Mouse (Mus musculus) thymus, postnatal 0 days (tissue): ENCODE measurements around the gene Oat. TPM values are rescaled to one million over a fixed set of nuclear protein-coding genes. Genes with fewer than 3 reads are reported as not detected.

Experiments used
- DNase-seq: peaks from one replicate; pipeline ENCODE4 v3.0.0-alpha.2; 2015; ENCODE audit warnings: low spot score
- polyA plus RNA-seq: library from polyadenylated mRNA; unstranded; fragments of >200 nt; fragmentation: Nextera tagmentation; extraction: Ambion mirVana; gene quantifications from 2 replicates; pipeline ENCODE4 v1.2.1, GENCODE M21; 2015

The Oat gene
- polyA plus RNA-seq = 109 and 111 TPM in 2 replicates

DNA sequence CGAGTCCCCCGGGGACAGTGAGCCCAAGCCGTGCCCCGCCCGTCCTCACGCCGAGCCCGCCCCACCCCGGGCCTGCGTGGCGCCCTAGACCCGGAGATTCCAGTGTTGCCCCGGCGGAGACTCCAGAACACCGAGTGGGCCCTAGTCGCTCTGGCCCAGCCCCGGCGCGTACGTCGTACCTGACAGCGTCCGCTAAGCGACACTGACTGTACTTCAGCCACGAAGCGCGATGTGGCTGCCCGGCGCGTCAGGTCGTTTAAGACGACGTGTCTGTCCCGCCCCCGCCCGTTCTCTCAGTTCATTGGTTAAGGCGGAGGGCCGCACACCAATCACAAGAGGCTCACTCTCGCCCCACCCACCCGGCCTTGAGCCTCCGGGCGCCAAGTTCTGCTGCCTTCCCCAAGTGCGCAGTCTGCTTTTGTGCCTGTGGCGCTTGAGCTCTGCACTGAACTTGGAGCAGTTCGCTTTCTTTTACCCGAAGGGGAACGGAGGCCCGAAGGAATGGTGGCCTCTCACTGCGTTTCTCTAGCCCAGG, at the start of gene Oat:
Gene Oat, minus strand, starts transcription at position 283 of the 535 bp plus-strand sequence.
- DNase-seq = peak; percentile 97

DNA sequence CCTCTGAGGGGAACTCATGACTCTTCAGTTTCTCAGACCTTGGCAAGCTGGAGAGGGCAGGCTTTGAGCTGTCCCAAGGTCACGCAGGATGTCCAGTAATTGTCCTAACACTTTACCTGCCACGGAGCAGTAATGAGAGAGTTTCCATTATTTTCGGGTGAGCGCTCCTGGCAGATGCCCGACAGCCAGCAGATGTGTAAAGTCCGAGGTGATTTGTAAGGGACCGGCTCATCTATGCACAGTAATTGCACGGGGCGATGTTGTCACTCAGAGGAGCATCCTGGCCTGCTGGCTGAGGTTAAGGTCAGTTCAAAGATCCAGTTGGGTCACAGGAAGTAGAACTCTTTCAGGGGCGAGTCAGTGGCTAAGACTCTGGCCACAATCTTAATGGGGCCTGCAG, 48.0 kb upstream of the Oat start:
- DNase-seq = no peak

DNA sequence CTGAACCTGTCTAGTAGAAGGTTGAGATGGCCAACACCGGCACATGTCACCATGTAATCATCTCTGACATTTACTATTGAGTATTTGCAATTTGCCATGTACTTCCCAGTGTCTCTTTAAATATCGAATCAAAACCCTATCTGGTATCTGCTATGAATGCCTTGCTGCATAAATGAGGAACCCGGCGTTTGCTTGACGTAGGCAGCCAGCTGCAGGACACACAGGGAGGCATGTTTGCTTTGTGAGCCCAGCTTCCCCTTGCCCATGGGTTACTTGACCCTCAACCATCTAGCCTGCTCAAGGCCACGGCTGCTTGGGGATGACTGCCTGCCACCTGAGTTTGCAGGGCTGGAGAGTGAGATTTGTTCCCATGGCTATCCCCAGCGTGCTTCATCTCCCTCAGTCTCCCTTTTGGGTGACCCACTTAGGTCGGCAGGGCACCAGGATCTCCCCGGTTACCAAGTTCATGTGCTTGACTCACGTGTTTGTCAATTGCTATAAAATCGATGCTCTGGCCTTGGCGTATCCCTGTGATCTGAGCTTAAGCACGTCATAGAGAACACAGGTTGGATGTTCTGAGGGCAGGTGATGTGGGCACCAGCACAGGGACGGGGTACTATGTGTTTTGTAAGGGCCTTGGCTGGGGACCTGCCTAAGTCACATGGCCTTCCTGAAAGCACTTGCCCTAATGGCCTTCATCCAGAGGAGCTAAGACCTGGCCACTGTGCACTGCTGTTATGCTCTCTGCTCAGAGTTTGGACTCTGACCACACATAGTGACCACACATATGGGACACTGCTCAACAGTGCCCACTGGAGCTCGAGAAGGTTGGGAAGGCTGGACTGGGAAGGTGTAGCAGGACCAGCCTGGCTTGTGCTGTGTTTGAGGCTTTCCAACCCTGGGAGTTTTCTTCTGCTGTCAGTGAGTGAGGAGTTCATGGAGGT, 44.0 kb upstream of the Oat start:
- DNase-seq = no peak

DNA sequence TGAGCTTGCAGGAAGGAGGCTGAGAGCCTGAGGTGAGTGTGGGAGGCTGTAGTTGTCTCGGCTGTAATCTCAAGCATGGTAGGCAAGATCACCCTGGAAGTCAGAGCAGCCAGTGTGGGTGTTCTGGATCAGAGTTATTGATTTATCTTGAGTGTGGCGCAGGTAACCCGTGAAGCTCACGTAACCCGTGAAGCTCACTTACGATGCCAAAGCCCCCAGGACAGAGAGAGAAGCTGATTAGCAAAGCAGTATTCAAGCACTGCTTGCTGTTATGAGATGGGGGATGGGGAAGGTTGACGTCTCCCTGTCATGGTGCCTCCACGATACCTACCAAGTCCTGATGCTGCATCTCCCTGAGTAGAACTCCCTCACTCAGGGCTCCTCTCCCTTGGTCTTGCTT, 43.4 kb upstream of the Oat start:
- no peak for DNase-seq

DNA sequence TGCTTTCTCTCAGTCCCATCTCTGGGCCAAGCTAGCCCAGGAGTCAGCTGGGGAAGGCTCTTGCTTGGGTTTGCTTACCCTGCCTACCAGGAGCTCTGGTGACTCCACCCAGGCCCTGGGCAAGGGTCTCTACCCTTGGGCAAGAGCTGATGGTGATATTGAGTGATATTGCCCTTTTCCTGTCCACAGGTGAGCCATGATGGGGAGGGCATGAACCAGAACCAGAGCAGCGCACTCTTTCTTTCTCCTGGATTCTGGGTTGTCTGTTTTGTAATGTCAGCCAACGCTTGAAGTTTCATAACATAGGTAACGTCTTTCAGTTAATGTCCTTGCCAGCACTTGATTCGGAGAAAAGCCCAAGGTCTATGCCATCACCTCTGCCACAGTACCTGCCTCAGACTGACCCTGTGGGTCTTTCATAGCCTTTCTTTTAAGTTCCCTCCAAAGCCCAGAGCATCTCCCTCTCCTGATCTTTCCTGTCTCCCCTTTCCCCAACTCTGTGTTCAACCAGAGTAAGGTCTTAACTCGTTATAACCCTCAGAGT, 40.9 kb upstream of the Oat start:
- no peak for DNase-seq

DNA sequence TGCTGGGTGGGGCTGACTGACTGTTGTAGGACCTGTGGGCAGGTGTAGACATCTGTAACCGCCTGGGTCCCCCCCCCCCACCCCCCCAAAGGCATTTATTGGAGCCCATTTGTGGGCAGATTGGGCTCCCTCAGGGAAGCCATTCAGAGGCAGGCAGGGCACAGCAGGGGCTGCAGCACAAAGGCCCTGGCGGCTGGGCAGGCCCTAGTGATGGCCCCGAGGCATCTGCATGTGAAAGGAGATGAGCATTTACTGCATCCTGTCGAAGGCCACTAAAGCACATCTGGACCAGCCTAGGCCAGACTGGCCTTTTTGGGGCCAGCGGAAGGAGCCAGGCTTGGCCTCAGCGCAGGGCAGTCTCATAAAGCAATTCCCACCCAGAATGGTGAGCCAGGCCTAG, 40.2 kb upstream of the Oat start:
- DNase-seq = no peak

DNA sequence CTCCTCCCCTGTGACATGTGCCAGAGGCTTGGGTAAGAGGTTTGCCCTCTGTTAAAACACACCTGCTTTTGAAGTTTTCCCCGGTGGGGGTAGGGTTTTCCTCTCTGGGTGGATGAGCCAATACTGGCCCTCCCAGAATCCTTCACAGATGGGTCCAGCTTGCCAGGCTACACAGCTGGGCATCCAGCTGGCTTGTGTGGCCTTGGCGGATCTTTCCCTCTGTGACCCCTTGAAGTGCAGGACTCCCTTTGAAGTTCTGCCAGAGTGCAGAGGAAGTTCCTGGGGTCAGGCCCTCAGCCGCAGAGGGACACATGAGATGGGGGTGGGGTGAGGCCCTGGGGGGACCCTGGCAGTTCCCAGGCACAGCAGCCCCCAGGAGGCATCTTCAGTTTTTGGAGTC, 39.1 kb upstream of the Oat start:
- DNase-seq = no peak

DNA sequence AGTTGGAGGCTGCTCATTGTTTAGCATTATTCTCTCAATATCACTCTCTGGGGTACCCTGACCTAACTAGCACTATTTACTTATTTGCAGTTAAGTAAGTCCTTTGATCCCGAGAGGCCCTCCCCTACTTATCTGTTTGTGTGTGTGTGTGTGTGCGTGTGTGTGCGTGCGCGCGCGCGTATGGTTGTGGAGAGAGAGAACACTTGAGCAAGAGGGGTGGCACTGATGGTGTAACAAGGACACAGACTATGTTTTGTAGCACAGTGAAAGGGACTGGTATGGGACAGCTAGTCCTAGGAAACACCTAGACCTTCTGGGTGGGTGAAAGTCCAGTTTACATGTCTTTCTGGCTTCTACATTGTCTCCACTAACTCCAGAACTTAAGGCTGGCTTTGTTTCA, 35.3 kb upstream of the Oat start:
- no peak for DNase-seq

DNA sequence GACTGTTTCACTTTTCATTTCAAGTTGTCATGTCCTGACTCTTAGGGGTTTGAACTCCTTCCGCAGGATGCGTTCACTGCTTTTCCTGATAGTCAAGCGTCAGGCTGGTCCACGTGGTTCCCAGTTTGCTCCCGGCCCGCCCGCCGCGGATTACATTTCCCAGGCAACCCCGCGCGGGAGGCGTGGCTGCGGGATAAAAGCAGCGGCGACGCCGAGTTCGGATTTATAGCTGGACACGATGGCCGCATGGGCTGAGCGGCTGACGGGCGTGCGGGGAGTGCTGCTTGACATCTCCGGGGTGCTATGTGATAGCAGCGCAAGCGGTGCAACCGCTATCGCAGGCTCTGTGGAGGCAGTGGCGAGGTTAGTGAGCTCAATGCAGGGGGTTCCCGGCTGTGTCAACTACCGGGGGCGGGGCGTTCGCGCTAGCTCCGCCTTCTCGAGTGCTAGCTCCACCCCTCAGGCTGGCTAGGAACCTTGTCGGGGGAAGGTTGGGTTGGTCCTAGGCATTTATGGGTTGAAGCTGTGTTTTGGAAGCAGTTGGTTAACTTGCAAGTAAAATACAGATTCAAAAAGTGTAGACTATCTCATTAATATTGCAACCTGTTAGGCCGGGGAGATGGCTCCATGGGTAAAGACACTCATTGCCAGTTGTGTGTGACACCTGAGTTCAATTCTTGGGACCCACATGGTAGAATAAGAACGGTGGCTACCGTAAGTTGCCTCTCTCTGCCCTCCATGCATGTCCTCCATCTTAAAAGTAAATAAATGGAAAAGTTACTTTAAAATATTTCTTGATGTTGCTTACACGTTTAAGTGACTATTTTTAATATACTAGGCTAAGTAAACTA, 34.5 kb upstream of the Oat start, which contains the start of gene Lhpp:
Gene Lhpp, plus strand, starts transcription at position 171 of the 851 bp plus-strand sequence.
- peak; percentile 77 for DNase-seq

DNA sequence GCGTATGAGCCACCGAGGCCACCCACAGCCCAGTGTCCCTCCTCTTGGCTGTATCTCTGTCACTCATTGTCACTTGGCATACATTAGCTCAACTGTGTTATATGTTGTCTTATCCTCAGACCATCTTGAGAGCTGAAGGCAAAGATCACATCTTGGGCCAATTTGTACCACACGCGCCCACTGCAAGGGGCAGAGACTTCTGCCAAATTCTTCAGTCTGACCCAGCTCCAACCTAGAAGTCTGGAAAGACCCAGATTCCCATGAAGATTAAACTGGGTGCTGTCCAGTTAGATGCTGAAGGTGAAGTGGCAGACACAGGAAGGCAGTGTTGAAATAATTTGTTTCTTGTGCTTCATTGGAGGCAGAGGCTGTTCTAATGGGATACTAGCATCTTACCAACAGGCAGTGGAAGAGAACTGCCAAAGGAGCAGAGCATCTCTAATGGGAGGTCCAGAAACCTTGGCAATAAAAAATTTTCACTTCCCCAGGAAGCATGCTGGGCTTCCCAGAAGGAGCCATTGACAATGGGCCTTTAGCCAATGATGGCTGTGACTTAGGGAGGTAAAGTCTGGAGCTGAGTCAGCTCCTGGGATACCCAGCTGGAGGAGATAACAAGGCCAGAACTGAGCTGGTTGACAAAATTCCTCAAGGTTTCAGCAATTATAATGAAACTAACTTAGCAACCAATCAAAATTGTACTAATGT, 32.3 kb upstream of the Oat start:
- DNase-seq = no peak

DNA sequence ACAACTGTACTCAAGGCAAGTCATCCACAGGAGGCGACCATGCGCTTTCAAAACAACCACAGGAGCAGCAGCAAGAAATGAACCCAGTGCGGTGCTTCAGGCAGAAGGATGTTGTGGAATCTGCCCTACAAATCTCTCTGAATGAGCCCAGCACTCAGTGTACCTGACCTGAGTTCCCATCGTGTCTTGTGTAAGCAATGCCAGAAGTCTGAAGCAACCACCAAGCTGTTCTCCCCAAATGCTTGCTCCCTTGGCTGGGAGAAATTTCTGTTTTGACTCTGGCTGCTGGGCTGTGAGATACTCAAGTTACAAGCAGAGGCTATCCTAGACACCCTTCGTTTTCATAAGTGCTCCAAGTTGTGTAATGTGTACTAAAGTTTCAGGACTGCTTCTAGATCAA, 29.5 kb upstream of the Oat start:
- no peak for DNase-seq

DNA sequence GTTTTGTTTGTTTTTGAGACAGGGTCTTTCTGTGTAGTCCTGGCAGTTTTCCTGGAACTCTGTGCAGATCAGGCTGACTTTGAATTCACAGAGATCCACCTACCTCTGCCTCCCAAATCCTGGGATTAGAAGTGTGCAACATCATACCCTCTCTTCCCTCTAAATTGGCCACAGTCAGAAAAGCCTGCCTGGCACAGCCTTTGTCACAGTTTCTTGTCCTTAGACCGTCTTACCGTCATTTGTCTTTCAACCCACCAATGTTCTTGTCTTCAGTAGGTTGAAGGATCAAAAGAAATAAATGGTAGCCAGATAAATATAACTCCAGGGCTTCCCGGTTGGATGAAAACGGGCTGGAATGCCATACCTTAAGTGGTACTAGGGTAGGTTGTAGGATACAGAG, 28.5 kb upstream of the Oat start:
- no peak for DNase-seq

DNA sequence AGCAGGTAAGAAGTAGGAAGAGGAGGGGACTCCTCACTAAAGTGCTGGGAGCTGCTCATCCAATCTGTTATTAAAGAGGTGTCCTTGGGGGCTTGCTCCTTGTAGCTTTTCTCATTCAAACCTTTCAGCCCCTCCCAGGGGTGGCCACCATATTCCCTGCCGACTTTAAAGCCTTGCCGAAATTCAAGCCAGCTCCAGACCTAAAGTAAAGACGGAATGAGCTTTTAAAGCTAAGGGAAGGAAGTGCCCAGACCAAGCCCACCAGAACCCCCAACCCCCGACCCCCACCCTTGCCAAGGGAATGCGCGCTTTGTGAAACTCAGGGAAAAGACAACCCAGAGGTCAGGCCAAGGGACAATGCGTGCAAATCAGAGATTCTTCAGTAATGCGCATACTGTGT, 24.7 kb upstream of the Oat start:
- no peak for DNase-seq

DNA sequence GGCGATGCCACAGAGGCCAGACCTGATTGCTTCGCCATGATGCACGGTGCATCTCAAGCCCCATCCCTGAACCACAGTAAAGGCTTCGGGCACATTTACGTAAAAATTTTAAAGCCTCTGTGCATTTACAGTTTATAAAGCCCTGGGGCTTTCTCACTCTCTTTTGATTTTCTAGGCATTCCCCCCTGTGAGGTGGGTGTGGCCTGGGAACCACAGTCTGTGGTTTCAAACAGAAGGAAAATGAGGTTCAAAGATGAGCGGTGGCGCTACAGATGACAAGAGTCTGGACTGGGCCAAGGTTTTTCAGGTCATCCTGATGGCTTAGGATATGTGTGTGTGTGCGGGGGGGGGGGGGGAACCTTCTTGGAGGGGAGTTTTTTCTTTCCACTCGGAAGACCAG, 23.8 kb upstream of the Oat start:
- DNase-seq = no peak

DNA sequence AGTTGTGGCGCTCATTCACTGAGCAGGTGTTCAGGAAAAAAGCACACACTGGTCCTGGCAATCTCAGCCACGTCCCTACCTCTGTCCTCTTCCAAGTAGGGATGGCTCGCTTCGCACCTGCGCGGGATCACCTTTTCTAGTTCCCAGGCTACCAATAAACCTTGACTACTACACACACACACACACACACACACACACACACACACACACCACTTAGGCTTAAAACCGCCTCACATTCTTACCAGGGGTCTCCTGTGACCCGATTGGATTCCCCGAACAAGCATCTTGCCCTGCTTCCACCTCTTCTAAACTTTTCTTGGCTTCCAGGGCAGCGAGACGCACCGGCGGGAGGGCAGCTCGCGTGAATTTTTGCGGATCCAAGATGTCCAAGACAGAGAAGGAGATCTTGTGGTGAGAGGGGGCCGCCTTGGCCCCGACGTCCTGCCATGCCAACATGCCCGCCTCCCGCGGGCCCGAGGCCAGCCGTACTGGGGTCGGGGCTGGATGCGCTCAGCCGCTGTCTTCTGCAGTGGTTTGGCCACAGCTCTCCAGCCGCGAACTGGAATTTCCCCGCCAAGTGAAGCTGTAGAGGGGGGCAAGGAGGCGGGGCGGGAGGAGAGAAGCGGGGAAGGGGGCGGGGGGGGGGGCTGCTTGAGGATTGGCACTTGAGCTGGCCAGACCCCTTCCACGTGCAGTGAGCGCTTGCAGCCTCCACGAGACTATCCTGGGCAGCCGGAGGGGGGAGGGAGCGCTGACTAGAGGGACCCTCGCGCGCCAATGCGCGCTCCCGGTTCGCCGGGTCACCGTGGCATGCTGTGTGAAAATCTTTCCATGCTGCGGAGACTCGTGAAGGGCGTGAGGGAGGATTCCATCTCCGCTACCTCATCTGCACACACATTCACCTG, 23.1 kb upstream of the Oat start, which contains the start of gene Nkx1-2:
Gene Nkx1-2, minus strand, starts transcription at position 567 of the 905 bp plus-strand sequence.
- DNase-seq = no peak

DNA sequence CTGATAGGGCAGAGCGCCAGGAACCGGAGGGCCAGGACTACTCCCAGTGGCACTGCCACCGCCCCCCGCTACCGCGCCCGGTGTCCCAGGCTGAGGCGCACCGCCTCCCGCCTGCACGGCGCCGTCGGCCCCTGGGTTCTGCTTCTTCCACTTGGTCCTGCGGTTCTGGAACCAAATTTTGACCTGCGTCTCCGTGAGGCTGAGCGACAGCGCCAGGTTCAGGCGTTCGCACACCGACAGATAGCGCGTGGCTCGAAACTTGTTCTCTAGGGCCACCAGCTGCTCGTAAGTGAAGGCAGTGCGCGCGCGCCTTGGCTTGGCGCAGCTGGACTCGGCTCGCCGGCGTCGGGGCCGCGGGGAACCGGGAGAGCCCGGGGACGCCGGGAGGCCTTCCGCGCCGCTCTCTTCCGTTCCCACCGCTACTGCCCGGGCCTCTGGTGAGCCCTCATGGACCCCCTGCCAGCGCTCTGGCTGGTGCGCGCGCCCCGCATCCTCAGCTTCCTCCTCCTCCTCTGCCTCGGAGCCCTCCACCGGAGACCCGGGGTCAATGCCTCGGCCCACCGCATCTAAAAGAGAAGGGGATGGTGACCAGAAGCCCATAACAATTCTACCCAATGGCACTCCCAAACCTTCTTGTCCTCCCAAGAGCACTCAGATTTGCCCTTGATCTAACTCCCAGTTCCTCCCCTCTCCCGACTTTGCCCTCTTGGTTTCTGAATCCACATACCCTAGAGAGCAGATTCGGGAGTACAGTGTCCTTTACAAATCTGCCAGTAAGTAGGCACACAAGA, 21.2 kb upstream of the Oat start:
- no peak for DNase-seq

DNA sequence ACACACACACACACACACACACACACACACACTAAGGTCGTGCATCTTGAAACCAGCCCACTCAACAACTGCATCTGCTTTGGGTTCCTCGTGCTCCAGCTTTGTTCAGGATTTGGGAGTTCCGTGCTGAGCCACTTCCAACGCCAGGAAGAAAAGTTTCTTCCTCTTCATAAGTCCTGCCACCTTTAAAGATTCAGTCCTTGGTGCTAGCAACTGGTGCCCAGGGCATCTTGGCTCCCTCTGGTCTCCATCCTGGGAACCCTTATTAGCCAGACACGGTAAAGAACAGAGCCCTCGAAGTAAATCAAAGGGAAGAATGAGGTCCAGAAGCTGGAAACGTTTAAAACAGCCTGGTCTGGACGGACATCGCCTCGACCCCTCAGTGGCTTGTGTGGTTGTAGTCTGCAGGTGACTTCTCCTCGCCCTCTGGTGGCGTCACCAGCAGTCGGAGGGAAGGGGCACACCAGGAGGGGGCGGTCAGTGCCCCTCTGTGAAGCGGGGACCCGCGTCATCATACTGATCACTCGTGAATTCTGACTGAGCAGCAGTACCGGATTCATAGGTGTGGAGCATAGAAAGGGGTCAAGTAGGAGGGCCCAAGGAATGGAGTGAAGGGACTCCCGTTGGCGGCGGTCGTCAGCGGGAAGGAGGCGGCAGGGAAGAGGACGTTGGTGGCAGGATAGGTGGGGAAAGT, 20.5 kb upstream of the Oat start:
- no peak for DNase-seq

DNA sequence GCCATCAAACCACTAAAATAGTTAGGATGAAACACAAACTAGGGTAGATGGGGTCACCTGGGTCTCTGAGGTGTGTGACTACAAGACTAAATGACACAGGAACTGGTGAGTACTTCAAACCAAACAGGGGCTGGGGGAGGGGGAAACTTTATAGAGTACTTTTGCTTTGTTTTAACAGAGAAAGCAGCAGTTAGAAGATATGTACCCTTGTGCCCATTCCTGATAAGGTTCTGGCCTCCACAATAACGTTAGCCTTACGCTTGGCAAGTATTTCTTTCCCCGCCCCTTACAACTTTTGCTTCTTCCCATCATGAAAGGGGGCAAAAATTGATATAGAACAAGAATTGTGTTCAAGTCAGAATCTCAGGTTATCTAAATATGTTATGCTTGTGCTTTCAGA, 19.6 kb upstream of the Oat start:
- DNase-seq = no peak
